Mouse (Mus musculus) urinary bladder, postnatal 10 days (tissue): ENCODE results near the gene Irf2.

ENCODE experiments used
- DNase-seq: peaks from one replicate; pipeline ENCODE4 v3.0.0; 2022; ENCODE audit warnings: low spot score

The Irf2 gene

GRCm38 (mm10) chr8:46739003-46739949, at the start of gene Irf2:
Gene Irf2, plus strand, starts transcription at chr8:46739732.
- peak; percentile 38 for DNase-seq

DNA sequence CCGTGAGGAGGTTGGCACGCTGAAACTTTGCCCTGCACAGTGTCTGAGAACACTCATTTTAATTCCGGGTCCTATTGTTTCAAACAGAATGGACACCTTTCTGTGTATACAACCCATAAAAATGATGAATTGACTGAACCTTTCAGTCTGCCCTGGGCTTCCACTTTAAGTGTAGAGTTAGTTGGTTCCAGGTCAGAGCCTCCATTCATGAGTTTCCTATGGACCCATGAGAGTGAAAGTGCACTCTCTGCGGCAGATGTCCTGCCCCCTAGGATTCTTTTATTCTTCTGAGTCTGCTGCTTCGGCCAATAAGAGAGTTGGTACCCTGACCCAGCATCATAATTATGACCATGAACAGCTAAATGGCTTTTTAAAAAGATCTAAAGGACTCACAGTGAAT, 49.4 kb upstream of the Irf2 start:
- DNase-seq, result no peak

GRCm38 (mm10) chr8:46690581-46690980, 49.0 kb upstream of the Irf2 start:
- DNase-seq, result no peak

DNA sequence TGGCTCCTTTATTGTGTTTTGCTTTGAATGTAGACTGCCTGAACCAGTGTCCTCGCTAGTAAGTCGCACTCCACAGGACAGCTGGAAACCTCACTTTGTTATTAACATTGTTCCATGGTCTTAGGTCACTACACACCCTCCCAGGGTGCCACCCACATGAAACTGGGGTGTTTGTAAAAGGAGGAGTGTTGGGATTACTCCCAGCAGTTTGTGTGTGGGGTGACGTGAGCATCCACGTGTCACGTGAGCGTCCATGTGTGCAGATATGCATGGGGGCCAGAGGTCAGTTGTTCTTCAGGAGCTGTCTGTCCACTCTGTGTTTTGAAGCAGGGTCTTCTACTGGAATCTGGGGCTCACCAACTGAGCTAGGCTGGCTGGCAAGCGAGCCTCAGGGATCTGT, 48.2 kb upstream of the Irf2 start:
- DNase-seq, result no peak

DNA sequence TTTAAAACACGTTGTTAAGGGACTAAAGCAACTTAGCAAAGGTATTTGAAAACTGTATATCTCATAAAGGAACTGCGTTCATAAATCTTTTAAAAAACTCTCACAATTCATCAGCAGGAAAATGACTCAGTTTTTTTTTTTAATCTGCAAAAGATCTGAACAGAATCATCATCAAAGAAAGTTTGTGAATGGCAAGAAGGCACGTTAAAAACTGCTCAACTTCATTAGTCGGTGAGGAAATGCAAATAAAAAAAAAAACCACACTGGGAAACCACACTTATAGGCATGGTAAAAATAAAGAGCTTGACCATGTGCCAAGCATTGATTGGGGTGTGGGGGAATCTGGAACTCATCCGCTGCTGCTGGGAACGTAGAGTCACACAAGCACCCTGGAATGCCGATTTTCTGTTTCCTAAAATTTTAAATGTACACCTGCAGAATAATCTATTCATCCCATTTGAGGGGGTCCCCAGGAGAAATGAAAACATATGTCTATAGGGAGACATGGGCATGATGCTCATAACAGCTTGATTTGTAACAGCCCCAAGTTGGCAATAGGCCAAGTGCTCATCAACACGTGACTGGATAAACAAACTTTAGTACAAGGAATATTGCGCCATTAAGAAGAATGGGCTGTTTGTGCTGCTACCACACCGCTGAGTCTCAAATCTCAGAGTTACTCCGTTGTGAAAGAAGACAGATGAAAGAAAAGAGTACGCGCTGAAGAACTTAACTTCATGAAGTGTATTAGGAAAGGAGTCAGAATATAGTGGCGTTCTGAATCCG, 43.1 kb upstream of the Irf2 start:
- no peak for DNase-seq

DNA sequence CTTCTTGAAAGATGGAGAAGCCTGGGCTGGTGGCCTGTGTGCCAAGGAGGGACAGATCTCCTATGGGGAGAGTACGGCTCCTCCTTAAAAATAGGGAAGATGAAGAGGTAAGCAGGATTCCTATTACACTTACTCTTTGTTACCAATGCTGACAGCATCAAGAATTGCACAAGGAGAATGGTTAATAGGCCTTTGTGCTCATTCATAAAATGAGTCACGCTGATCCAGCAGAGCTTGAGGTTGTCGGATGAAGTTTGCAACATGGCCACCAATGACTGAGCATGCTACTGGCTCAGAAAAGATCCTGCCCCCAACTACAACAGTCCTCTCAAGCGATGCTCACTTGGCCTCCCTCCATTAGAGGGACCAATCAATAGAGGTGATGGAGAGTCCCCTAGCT, 42.0 kb upstream of the Irf2 start:
- no peak for DNase-seq

- no peak for DNase-seq
These were observed 41.4 kb upstream of the Irf2 start for GRCm38 (mm10) chr8:46698162-46698561.

- no peak for DNase-seq
These were observed 34.4 kb upstream of the Irf2 start for GRCm38 (mm10) chr8:46705145-46705544.

DNA sequence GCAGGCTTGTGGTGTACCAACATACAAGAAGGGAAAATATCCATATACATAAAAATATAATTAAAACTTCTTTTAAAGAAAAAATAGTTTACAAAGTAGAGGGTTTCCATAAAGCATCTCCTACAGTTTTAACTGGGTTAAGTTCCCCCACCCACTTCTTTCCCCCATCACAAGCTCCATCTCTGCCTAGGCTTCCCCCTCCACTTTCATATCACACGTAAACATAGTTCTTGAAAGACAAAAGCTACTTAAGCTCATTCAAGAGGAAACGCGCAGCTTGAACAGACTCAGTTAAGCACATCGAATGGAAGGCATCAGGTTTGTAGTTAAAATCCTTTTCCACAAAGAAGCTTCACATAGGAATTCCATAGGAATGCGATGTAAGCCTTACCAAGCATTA, 32.8 kb upstream of the Irf2 start:
- DNase-seq, result no peak

- DNase-seq, result no peak
These were observed 30.2 kb upstream of the Irf2 start for GRCm38 (mm10) chr8:46709302-46709701.

DNA sequence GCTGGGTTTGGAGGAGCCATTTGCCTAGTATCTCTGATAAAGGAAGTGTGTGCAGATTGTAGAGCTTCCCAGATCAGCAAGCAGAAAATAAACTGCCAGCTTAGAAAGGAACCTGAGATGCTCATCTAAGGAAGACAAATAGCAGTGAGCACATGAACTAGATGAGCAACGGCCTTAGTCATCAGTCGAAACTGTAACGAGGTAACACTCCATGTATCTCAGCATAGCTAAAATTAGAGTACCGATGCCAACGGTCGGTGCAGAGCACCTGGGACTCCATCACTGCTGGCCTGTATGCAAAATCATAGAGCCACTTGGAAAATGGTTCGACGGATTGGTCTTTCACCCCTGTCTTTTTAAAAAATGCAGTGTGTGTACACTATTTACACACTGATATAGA, 29.2 kb upstream of the Irf2 start:
- no peak for DNase-seq

- no peak for DNase-seq
These were observed 28.0 kb upstream of the Irf2 start for GRCm38 (mm10) chr8:46711496-46711895.

DNA sequence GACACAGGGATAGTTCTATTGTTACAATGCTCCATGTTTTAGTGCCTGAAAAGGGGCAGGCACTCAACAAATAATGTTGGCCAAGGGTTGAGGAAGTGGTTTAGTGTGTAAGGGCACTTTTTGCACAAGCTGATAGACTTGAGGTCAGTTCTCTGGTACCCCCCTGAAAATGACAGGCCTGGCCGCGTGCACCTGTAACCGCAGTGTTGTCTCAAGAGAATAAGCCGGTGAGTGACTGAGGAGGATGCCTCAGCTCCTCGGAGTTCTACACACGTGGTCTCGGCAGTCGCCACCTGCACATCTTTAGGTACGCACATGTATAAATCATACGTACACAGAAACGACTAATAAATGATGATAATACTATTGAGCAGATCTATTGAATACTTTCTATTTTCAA, 26.4 kb upstream of the Irf2 start:
- no peak for DNase-seq

GRCm38 (mm10) chr8:46713844-46714243, 25.7 kb upstream of the Irf2 start:
- no peak for DNase-seq

- no peak for DNase-seq
These were observed 25.1 kb upstream of the Irf2 start for GRCm38 (mm10) chr8:46714400-46714799.

- DNase-seq, result no peak
These were observed 23.1 kb upstream of the Irf2 start for GRCm38 (mm10) chr8:46716477-46716876.

GRCm38 (mm10) chr8:46717170-46717569, 22.4 kb upstream of the Irf2 start:
- no peak for DNase-seq

- DNase-seq, result no peak
These were observed 21.2 kb upstream of the Irf2 start for GRCm38 (mm10) chr8:46718301-46718700.

- DNase-seq, result no peak
These were observed 20.8 kb upstream of the Irf2 start for GRCm38 (mm10) chr8:46718747-46719146.

DNA sequence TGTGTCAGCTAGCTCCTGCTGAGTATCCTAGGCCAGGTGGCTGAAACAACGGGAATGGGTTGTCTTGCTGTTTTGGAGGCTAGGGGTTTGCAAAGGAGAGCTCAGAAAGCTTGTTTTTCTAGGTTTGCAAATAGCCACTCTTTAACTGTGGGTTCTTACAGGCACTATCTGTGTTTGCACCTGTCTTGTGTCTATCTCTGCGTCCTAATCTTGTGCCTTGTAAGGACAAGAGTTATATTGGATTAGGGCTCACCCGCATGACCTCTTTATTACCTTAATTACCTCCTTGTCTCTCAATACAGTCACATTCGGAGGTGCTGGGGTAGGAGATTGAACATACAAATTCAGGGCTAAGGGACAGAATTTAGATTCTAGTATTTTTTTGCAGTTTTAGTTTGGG, 18.9 kb upstream of the Irf2 start:
- DNase-seq, result no peak

DNA sequence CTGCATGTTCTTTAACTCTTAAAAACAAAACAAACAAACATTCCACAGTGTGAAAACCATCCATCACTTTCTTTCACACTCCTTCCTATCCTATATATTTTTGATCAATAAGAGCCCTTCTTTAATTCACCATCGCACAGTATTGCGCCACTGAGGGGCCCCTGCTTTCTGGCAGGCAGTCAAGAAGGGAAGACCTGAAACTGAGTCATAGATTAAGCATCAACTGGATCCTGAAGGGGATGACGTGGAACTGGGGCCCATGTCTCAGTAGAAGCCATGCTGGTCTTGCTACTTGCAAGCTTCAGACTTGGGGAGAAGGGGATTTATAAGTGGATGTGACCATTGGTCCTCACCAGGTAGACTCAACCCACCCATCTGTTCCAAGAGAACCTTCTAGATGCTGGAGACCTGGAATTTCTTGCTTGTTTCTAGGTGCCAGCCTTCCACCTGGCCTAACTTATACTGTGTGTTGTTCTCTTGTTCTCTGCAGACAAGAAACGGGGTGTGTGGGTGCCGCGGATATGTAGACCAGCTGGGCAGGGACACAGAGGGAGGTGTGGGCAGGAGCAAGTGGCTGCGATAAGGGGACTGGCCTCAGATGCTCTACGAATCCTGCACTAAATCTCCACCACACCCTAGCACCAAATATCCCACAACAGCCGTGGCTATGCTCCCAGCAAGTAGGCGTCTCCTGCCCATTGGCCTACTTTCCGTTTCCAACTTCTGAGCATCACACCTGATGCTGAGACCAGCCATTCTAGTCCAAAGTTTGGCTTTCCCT, 18.3 kb upstream of the Irf2 start:
- DNase-seq, result no peak

DNA sequence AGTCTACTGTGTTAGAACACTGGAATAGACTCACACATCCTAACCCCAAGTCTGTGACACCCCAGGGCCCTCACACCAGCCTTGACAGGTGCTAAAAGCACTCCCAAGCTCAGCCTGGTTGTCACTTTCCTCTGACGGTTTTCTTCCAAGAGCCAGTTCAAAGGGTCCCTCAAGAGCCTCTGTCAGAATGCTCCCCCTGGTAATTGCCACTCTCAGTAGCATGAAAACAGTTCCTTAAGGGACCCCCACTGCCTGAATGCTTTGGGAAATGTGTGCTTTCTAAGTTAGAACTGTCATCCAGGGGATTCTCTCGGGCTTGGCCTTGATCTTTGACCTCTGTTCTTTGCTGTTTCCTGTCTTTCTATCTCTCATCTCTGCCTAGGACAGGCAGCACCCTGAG, 17.0 kb upstream of the Irf2 start:
- no peak for DNase-seq
